In the genomic region with DNA sequence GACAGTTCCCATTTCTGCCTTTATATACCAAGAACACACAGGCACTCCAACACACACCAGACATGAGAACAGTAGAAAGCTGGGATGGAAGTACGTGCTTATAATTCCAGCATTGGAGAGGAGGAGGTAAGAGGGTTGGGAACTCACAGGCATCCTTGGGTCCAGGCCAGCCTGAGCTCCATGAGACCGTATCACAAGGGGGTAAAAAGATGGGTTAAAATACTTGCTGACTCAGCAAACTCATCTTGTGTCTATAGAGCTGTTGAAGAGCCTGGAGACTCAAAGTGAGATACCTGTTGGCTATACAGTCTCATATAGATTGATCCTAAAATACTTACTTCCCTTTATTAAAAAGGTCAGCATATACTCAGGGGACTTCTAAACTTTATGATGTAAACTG, we compare ENCODE assay signal across 11 mouse cellular contexts. TPM values are rescaled to one million over a fixed set of nuclear protein-coding genes. Genes with fewer than 3 reads are reported as not detected.
DNase-seq lines count a peak whose midpoint lies in the region; ATAC-seq and TF ChIP-seq lines count a peak whose summit lies in the region.
"Had no signal": no experiment of that assay in that cellular context is flagged by ENCODE, and none has a peak within 500 bp of the region (broad histone marks: within the 10 kb centered on the region; RNA-seq: fewer than 3 reads in every experiment).

No protein-coding gene starts in this region.

- peak overlapping the region; percentile 100 for H3K4me3 ChIP-seq in erythroblast, embryonic 14.5 days (replicated peaks)
- no peak overlapping the region for H3K4me3 ChIP-seq in forebrain, embryonic 15.5 days
- peak overlapping the region; percentile 85 for H3K4me3 ChIP-seq in macrophage (ENCODE audit: inconsistent target)
- H3K4me3 ChIP-seq in thymus, adult 2 months (ENCODE audit: control insufficient read depth, insufficient read depth, low read length), result no peak overlapping the region

- DNase-seq in 3T3-L1 (ENCODE audit: low read depth, low spot score), result peak; percentile 26
- no peak for DNase-seq in urinary bladder, postnatal 4 days (ENCODE audit: low spot score in 2 of 2)
- no peak for DNase-seq in thymus, adult 2 months
- DNase-seq: adrenal gland, postnatal 10 days had no signal

- no peak overlapping the region for H3K27ac ChIP-seq in forebrain, embryonic 15.5 days (replicated peaks)
- peak overlapping the region; percentile 81 for H3K27ac ChIP-seq in macrophage
- no peak overlapping the region for H3K27ac ChIP-seq in thymus, adult 2 months (ENCODE audit: control insufficient read depth, insufficient read depth, low read length)

- TF ChIP-seq CTCF in thymus, adult 2 months (IDR thresholded peaks at IDR 0.05; ENCODE audit: borderline replicate concordance, control insufficient read depth, extremely low read depth, insufficient read depth, low read length, poor library complexity), result no peak

- H3K36me3 ChIP-seq in erythroblast, embryonic 14.5 days (ENCODE audit: control insufficient read depth), result peaks cover 6% of the 10 kb centered on the region
- peaks cover 6% of the 10 kb centered on the region; the same call in 1 of the 2 replicates for H3K36me3 ChIP-seq in forebrain, embryonic 15.5 days
- peaks cover 21% of the 10 kb centered on the region for H3K36me3 ChIP-seq in macrophage (ENCODE audit: inconsistent target)
- H3K36me3 ChIP-seq in thymus, adult 2 months (ENCODE audit: control insufficient read depth, insufficient read depth, low read length), result peaks cover 16% of the 10 kb centered on the region

- no peak overlapping the region for H3K9ac ChIP-seq in forebrain, embryonic 15.5 days (replicated peaks)

- peak overlapping the region; percentile 65 for H3K4me2 ChIP-seq in forebrain, embryonic 15.5 days (replicated peaks)

- H3K27me3 ChIP-seq in erythroblast, embryonic 14.5 days (ENCODE audit: control insufficient read depth), result no peaks in the 10 kb centered on the region
- H3K27me3 ChIP-seq in forebrain, embryonic 15.5 days, result no peaks in the 10 kb centered on the region
- no peaks in the 10 kb centered on the region for H3K27me3 ChIP-seq in thymus, adult 2 months (ENCODE audit: control insufficient read depth, insufficient read depth, low read length)

- H3K79me2 ChIP-seq in macrophage (ENCODE audit: inconsistent target), result peaks cover 59% of the 10 kb centered on the region

- H3K9me3 ChIP-seq in erythroblast, embryonic 14.5 days (ENCODE audit: control insufficient read depth, low read length), result no peaks in the 10 kb centered on the region
- no peaks in the 10 kb centered on the region for H3K9me3 ChIP-seq in forebrain, embryonic 15.5 days

- WGBS in forebrain, embryonic 15.5 days, result 91% methylated on average over 2 of the region's 2 CpGs
- WGBS in macrophage (ENCODE audit: missing documents), result 95% methylated on average over 2 of the region's 2 CpGs
- WGBS in thymus, adult 2 months, result 100% methylated on average over 2 of the region's 2 CpGs

- H3K4me1 ChIP-seq in erythroblast, embryonic 14.5 days (ENCODE audit: control insufficient read depth), result peaks cover 30% of the 10 kb centered on the region
- peaks cover 16% of the 10 kb centered on the region for H3K4me1 ChIP-seq in forebrain, embryonic 15.5 days
- no peaks in the 10 kb centered on the region for H3K4me1 ChIP-seq in thymus, adult 2 months (replicated peaks; ENCODE audit: control insufficient read depth, insufficient read depth, low read length)

- ATAC-seq in erythroblast, adult 5-6 weeks (replicated peaks; ENCODE audit: low FRiP score, poor library complexity, severe bottlenecking), result no peak
- no peak for ATAC-seq in forebrain, embryonic 15.5 days (replicated peaks)
- no peak for ATAC-seq in inflammation-experienced regulatory T-cells, adult 6 months

- TF ChIP-seq POLR2A in thymus, adult 2 months (IDR thresholded peaks at IDR 0.05; ENCODE audit: control insufficient read depth, extremely low read depth, insufficient read depth, low read length, poor library complexity), result no peak

RNA-seq across cellular contexts. Expression of a gene that starts 1.3 kb away (rescaled TPM):
- polyA plus RNA-seq in erythroblast, embryonic 14.5 days (2012), result 0.03 and 0.06 TPM in 2 replicates
- total RNA-seq in erythroblast, adult 5-6 weeks (2015; ENCODE audit: low replicate concordance), result 2.5 and 4.4 TPM in 2 replicates
- total RNA-seq in erythroblast, adult 5-6 weeks (2017; ENCODE audit: low replicate concordance), result 4.5 and 5.6 TPM in 2 replicates
- 8.4 and 9.9 TPM in 2 replicates for polyA plus RNA-seq in forebrain, embryonic 15.5 days (2015; fragmentation: Nextera tagmentation; extraction: Ambion mirVana)
- total RNA-seq in macrophage (2018; cell fraction: chromatin; rRNA removed), result 100 to 1,000 TPM in 15 of 26 experiments, 10 to 100 TPM in 11; 29.8 to 172 (median 109) TPM
- total RNA-seq in macrophage (2018; cell fraction: cytosol; rRNA removed), result 10 to 100 TPM; 22.1 to 40.1 (median 33.4) TPM
- 10 to 100 TPM; 34.1 to 97.6 (median 68.8) TPM for total RNA-seq in macrophage (2018; cell fraction: nucleus; rRNA removed)
- polyA plus RNA-seq in macrophage (2018), result 19.6 to 24.9 TPM (median 23.6 TPM) in 3 replicates
- polyA plus RNA-seq in inflammation-experienced regulatory T-cells, adult 6 months (2017; shearing (Covaris generic)), result 1 to 10 TPM; 5.6 to 6.8 (median 6.3) TPM
- polyA plus RNA-seq in thymus, adult 2 months (2012; rRNA removed), result 14.0 and 14.9 TPM in 2 replicates

RNA-seq across cellular contexts. Expression of a gene that starts 30.6 kb away (rescaled TPM):
- polyA plus RNA-seq in erythroblast, embryonic 14.5 days (2012), result 1.1 and 1.6 TPM in 2 replicates
- total RNA-seq in erythroblast, adult 5-6 weeks (2015; ENCODE audit: low replicate concordance), result 1,642 and 1,724 TPM in 2 replicates
- 563 and 1,023 TPM in 2 replicates for total RNA-seq in erythroblast, adult 5-6 weeks (2017; ENCODE audit: low replicate concordance)
- polyA plus RNA-seq in forebrain, embryonic 15.5 days (2015; fragmentation: Nextera tagmentation; extraction: Ambion mirVana), result 67.0 and 71.9 TPM in 2 replicates
- total RNA-seq in macrophage (2018; cell fraction: chromatin; rRNA removed), result 100 to 1,000 TPM; 129 to 428 (median 238) TPM
- over 10,000 TPM in 11 of 26 experiments, 1,000 to 10,000 TPM in 15; 6,005 to 14,077 (median 8,481) TPM for total RNA-seq in macrophage (2018; cell fraction: cytosol; rRNA removed)
- 1,000 to 10,000 TPM in 24 of 26 experiments, 100 to 1,000 TPM in 2; 695 to 5,289 (median 2,340) TPM for total RNA-seq in macrophage (2018; cell fraction: nucleus; rRNA removed)
- 8,759 to 13,911 TPM (median 12,544 TPM) in 3 replicates for polyA plus RNA-seq in macrophage (2018)
- polyA plus RNA-seq in inflammation-experienced regulatory T-cells, adult 6 months (2017; shearing (Covaris generic)), result over 10,000 TPM in 1 of 3 experiments, 1,000 to 10,000 TPM in 2; 8,524 to 10,037 (median 9,865) TPM
- 1,110 and 1,280 TPM in 2 replicates for polyA plus RNA-seq in thymus, adult 2 months (2012; rRNA removed)

RNA-seq across cellular contexts. Expression of a gene that starts 43.6 kb away (rescaled TPM):
- not detected in 2 replicates for polyA plus RNA-seq in erythroblast, embryonic 14.5 days (2012)
- not detected in 2 replicates for total RNA-seq in erythroblast, adult 5-6 weeks (2015; ENCODE audit: low replicate concordance)
- total RNA-seq in erythroblast, adult 5-6 weeks (2017; ENCODE audit: low replicate concordance), result not detected in 2 replicates
- polyA plus RNA-seq in forebrain, embryonic 15.5 days (2015; fragmentation: Nextera tagmentation; extraction: Ambion mirVana), result not detected in 2 replicates
- total RNA-seq in macrophage (2018; cell fraction: chromatin; rRNA removed), result 1 to 10 TPM in 3 of 26 experiments, under 1 TPM in 15, not detected in 8; 0.40 to 1.2 (median 0.59) TPM
- total RNA-seq in macrophage (2018; cell fraction: cytosol; rRNA removed), result under 1 TPM in 10 of 26 experiments, not detected in 16; 0.07 to 0.18 (median 0.14) TPM
- total RNA-seq in macrophage (2018; cell fraction: nucleus; rRNA removed), result 1 to 10 TPM in 4 of 26 experiments, under 1 TPM in 14, not detected in 8; 0.23 to 3.9 (median 0.67) TPM
- polyA plus RNA-seq in macrophage (2018), result 0.07 to 0.12 TPM in 2 of 3 replicates, not detected in the other
- under 1 TPM in 2 of 3 experiments, not detected in 1; 0.26 to 0.33 TPM for polyA plus RNA-seq in inflammation-experienced regulatory T-cells, adult 6 months (2017; shearing (Covaris generic))
- 0.12 and 0.13 TPM in 2 replicates for polyA plus RNA-seq in thymus, adult 2 months (2012; rRNA removed)
- total RNA-seq: adrenal gland, postnatal 10 days; left cerebral cortex, adult 2 months had no signal
- polyA plus RNA-seq: heart, postnatal 0 days had no signal

Comparison
In these comparisons a context has a peak if more than half of its experiments do, and no peak if none do; other contexts are left out.
1. H3K4me3 ChIP-seq: peak in erythroblast, embryonic 14.5 days (single experiment) and macrophage (single experiment); none in forebrain, embryonic 15.5 days (single experiment) and thymus, adult 2 months (single experiment).
2. RNA of a gene that starts 30.6 kb away (polyA plus RNA-seq): 8,759 to 13,911 TPM in macrophage, 8,524 to 10,037 TPM in inflammation-experienced regulatory T-cells, adult 6 months, 1,110 to 1,280 TPM in thymus, adult 2 months and 67.0 to 71.9 TPM in forebrain, embryonic 15.5 days; 1.1 to 1.6 TPM in erythroblast, embryonic 14.5 days; every median in the first group is over 10 times any median in the second.